Comparison of ENCODE assay signal across 10 mouse cellular contexts in genomic region chr8:71593556-71594323, GRCm38 (mm10). TPM values are rescaled to one million over a fixed set of nuclear protein-coding genes. Genes with fewer than 3 reads are reported as not detected.
DNase-seq lines count a peak whose midpoint lies in the region; ATAC-seq and TF ChIP-seq lines count a peak whose summit lies in the region.
"Had no signal": no experiment of that assay in that cellular context is flagged by ENCODE, and none has a peak within 500 bp of the region (broad histone marks: within the 10 kb centered on the region; RNA-seq: fewer than 3 reads in every experiment).

No protein-coding gene starts in this region.

- peaks cover 6% of the 10 kb centered on the region for H3K36me3 ChIP-seq in stomach, embryonic 14.5 days (ENCODE audit: control insufficient read depth, insufficient read depth, low read length)
- no peaks in the 10 kb centered on the region for H3K36me3 ChIP-seq in stomach, postnatal 0 days (ENCODE audit: control insufficient read depth, insufficient read depth, low read length)
- H3K36me3 ChIP-seq in limb, embryonic 13.5 days = peaks cover 21% of the 10 kb centered on the region

- no peak for TF ChIP-seq CTCF in gastrocnemius, adult 2 months (IDR thresholded peaks at IDR 0.05)
- no peak for TF ChIP-seq CTCF in stomach, postnatal 0 days (IDR thresholded peaks at IDR 0.05; ENCODE audit: low read depth)

- H3K27me3 ChIP-seq in stomach, embryonic 14.5 days (ENCODE audit: control insufficient read depth, insufficient read depth, low read length) = no peaks in the 10 kb centered on the region
- no peaks in the 10 kb centered on the region for H3K27me3 ChIP-seq in stomach, postnatal 0 days (ENCODE audit: control insufficient read depth, insufficient read depth, low read length)
- no peaks in the 10 kb centered on the region for H3K27me3 ChIP-seq in limb, embryonic 13.5 days

- H3K4me3 ChIP-seq in gastrocnemius, adult 2 months = no peak overlapping the region
- peak overlapping the region; percentile 90; the same call in 1 of the 2 replicates for H3K4me3 ChIP-seq in stomach, embryonic 14.5 days (ENCODE audit: low read depth, low read length)
- H3K4me3 ChIP-seq in stomach, postnatal 0 days (ENCODE audit: low read depth, low read length) = no peak overlapping the region
- H3K4me3 ChIP-seq in limb, embryonic 13.5 days = 0 out of 2 replicates have a peak overlapping the region, but pooled peaks have one; percentile 1

- peaks cover 18% of the 10 kb centered on the region; the same call in 1 of the 2 replicates for H3K4me1 ChIP-seq in stomach, embryonic 14.5 days (ENCODE audit: control insufficient read depth, insufficient read depth, low read length)
- H3K4me1 ChIP-seq in stomach, postnatal 0 days (replicated peaks; ENCODE audit: control insufficient read depth, insufficient read depth) = peaks cover 3% of the 10 kb centered on the region
- peaks cover 40% of the 10 kb centered on the region for H3K4me1 ChIP-seq in limb, embryonic 13.5 days

- intact Hi-C loops in gastrocnemius, adult 2 months (cut with DNase I) = loop anchor here (2.0 kb wide), 1 partner anchor 35 kb away; no protein-coding TSS in a partner anchor

- no peak for DNase-seq in gastrocnemius, adult 2 months
- no peak for DNase-seq in gastrocnemius, postnatal 25 days
- DNase-seq in stomach, postnatal 0 days (ENCODE audit: low spot score) = no peak
- DNase-seq in retina, postnatal 1 day = no peak
- DNase-seq in lung, postnatal 10 days = no peak
- DNase-seq in spleen, postnatal 10 days (ENCODE audit: low spot score in 2 of 2) = no peak

- H3K9me3 ChIP-seq in stomach, embryonic 14.5 days (ENCODE audit: control insufficient read depth, low read depth, low read length) = no peaks in the 10 kb centered on the region
- H3K9me3 ChIP-seq in stomach, postnatal 0 days (ENCODE audit: control insufficient read depth, low read length) = no peaks in the 10 kb centered on the region
- H3K9me3 ChIP-seq in limb, embryonic 13.5 days = no peaks in the 10 kb centered on the region

- H3K27ac ChIP-seq in gastrocnemius, adult 2 months = peak overlapping the region; percentile 98
- H3K27ac ChIP-seq in stomach, embryonic 14.5 days (ENCODE audit: low read length) = no peak overlapping the region
- H3K27ac ChIP-seq in stomach, postnatal 0 days (replicated peaks) = no peak overlapping the region
- H3K27ac ChIP-seq in limb, embryonic 13.5 days = no peak overlapping the region

- 0 out of 2 replicates have a peak overlapping the region, but pooled peaks have one; percentile 6 for H3K9ac ChIP-seq in stomach, embryonic 14.5 days (replicated peaks; ENCODE audit: low read depth, low read length)
- no peak overlapping the region for H3K9ac ChIP-seq in stomach, postnatal 0 days (ENCODE audit: low read length)
- 0 out of 2 replicates have a peak overlapping the region, but pooled peaks have one; percentile 35 for H3K9ac ChIP-seq in limb, embryonic 13.5 days

- no peak overlapping the region; the same call in 1 of the 2 replicates for H3K4me2 ChIP-seq in stomach, embryonic 14.5 days (replicated peaks; ENCODE audit: low read depth, low read length)
- no peak overlapping the region for H3K4me2 ChIP-seq in stomach, postnatal 0 days (replicated peaks; ENCODE audit: low read depth)
- peak overlapping the region; percentile 99; the same call in 1 of the 2 replicates for H3K4me2 ChIP-seq in limb, embryonic 13.5 days (replicated peaks)

- no peak for TF ChIP-seq EP300 in stomach, postnatal 0 days (optimal IDR thresholded peaks at IDR 0.05)

- no peak for ATAC-seq in stomach, embryonic 14.5 days (ENCODE audit: insufficient number of reproducible peaks, insufficient read depth, low FRiP score, low read depth)
- no peak for ATAC-seq in stomach, postnatal 0 days (ENCODE audit: low FRiP score, low TSS enrichment)
- no peak for ATAC-seq in limb, embryonic 13.5 days (ENCODE audit: low FRiP score, low read depth)

- 92% methylated on average over 8 of the region's 8 CpGs for WGBS in stomach, embryonic 14.5 days
- 87% methylated on average over 8 of the region's 8 CpGs for WGBS in stomach, postnatal 0 days
- 93% methylated on average over 8 of the region's 8 CpGs for WGBS in limb, embryonic 13.5 days

RNA-seq across cellular contexts. Expression of gene Pgls, which starts 1.8 kb away (rescaled TPM):
- total RNA-seq in gastrocnemius, adult 2 months (2021) = 10 to 100 TPM; 19.3 to 28.6 TPM
- total RNA-seq in gastrocnemius, postnatal 25 days (2021) = 10 to 100 TPM; 26.3 to 26.9 TPM
- 258 and 266 TPM in 2 replicates for polyA plus RNA-seq in stomach, embryonic 14.5 days (2014; fragmentation: Nextera tagmentation; extraction: Ambion mirVana)
- polyA plus RNA-seq in stomach, postnatal 0 days (2015; fragmentation: Nextera tagmentation; extraction: Ambion mirVana) = 221 and 223 TPM in 2 replicates
- 210 and 212 TPM in 2 replicates for polyA plus RNA-seq in limb, embryonic 13.5 days (2015; fragmentation: Nextera tagmentation; extraction: Ambion mirVana)

RNA-seq across cellular contexts. Expression of gene Fam129c, which starts 3.7 kb away (rescaled TPM):
- 1 to 10 TPM in 1 of 2 experiments, under 1 TPM in 1; 0.79 to 1.4 TPM for total RNA-seq in gastrocnemius, adult 2 months (2021)
- total RNA-seq in gastrocnemius, postnatal 25 days (2021) = under 1 TPM; 0.29 to 0.38 TPM
- 3.4 and 4.5 TPM in 2 replicates for polyA plus RNA-seq in stomach, embryonic 14.5 days (2014; fragmentation: Nextera tagmentation; extraction: Ambion mirVana)
- 0.99 and 1.4 TPM in 2 replicates for polyA plus RNA-seq in stomach, postnatal 0 days (2015; fragmentation: Nextera tagmentation; extraction: Ambion mirVana)
- polyA plus RNA-seq in limb, embryonic 13.5 days (2015; fragmentation: Nextera tagmentation; extraction: Ambion mirVana) = 4.0 and 5.7 TPM in 2 replicates

RNA-seq across cellular contexts. Expression of gene Colgalt1, which starts 17.1 kb away (rescaled TPM):
- total RNA-seq in gastrocnemius, adult 2 months (2021) = 10 to 100 TPM; 39.6 to 44.3 TPM
- total RNA-seq in gastrocnemius, postnatal 25 days (2021) = 10 to 100 TPM; 35.3 to 36.0 TPM
- 87.6 and 89.1 TPM in 2 replicates for polyA plus RNA-seq in stomach, embryonic 14.5 days (2014; fragmentation: Nextera tagmentation; extraction: Ambion mirVana)
- 40.3 and 41.1 TPM in 2 replicates for polyA plus RNA-seq in stomach, postnatal 0 days (2015; fragmentation: Nextera tagmentation; extraction: Ambion mirVana)
- polyA plus RNA-seq in limb, embryonic 13.5 days (2015; fragmentation: Nextera tagmentation; extraction: Ambion mirVana) = 85.6 and 87.6 TPM in 2 replicates

RNA-seq across cellular contexts. Expression of gene Slc27a1, which starts 25.1 kb away (rescaled TPM):
- total RNA-seq in gastrocnemius, adult 2 months (2021) = 100 to 1,000 TPM in 1 of 2 experiments, 10 to 100 TPM in 1; 57.2 to 116 TPM
- total RNA-seq in gastrocnemius, postnatal 25 days (2021) = 10 to 100 TPM; 62.6 to 62.9 TPM
- 28.2 and 29.4 TPM in 2 replicates for polyA plus RNA-seq in stomach, embryonic 14.5 days (2014; fragmentation: Nextera tagmentation; extraction: Ambion mirVana)
- polyA plus RNA-seq in stomach, postnatal 0 days (2015; fragmentation: Nextera tagmentation; extraction: Ambion mirVana) = 26.5 and 27.4 TPM in 2 replicates
- polyA plus RNA-seq in limb, embryonic 13.5 days (2015; fragmentation: Nextera tagmentation; extraction: Ambion mirVana) = 52.2 and 52.3 TPM in 2 replicates

RNA-seq across cellular contexts. Expression of gene Nxnl1, which starts 27.3 kb away (rescaled TPM):
- not detected for total RNA-seq in gastrocnemius, adult 2 months (2021)
- under 1 TPM in 1 of 2 experiments, not detected in 1; 0.24 TPM for total RNA-seq in gastrocnemius, postnatal 25 days (2021)
- polyA plus RNA-seq in stomach, embryonic 14.5 days (2014; fragmentation: Nextera tagmentation; extraction: Ambion mirVana) = not detected in 2 replicates
- 0.04 and 0.05 TPM in 2 replicates for polyA plus RNA-seq in stomach, postnatal 0 days (2015; fragmentation: Nextera tagmentation; extraction: Ambion mirVana)
- not detected in 2 replicates for polyA plus RNA-seq in limb, embryonic 13.5 days (2015; fragmentation: Nextera tagmentation; extraction: Ambion mirVana)
- total RNA-seq: common myeloid progenitor, adult 5-6 weeks had no signal
- polyA plus RNA-seq: macrophage had no signal

Comparison
In these comparisons a context has a peak if more than half of its experiments do, and no peak if none do; other contexts are left out.
1. H3K4me3 ChIP-seq: peak in stomach, embryonic 14.5 days (single experiment) and limb, embryonic 13.5 days (single experiment); none in gastrocnemius, adult 2 months (single experiment) and stomach, postnatal 0 days (single experiment).